Mouse (Mus musculus): ENCODE results near the gene Erg.

Gene Erg

GRCm38 (mm10) chr16:95352266-95352665 is 234.1 kb downstream of the Erg start:
- DNase-seq (ENCODE audit: low spot score): no peak

- no peak for DNase-seq (ENCODE audit: low spot score)
Measured at GRCm38 (mm10) chr16:95350499-95350898, 235.9 kb downstream of the Erg start.

GRCm38 (mm10) chr16:95349745-95350144 is 236.6 kb downstream of the Erg start:
- DNase-seq (ENCODE audit: low spot score): no peak

GRCm38 (mm10) chr16:95349344-95349743 is 237.0 kb downstream of the Erg start:
- DNase-seq (ENCODE audit: low spot score): no peak

- DNase-seq (ENCODE audit: low spot score): no peak
Measured at GRCm38 (mm10) chr16:95348555-95348954, 237.8 kb downstream of the Erg start.

- DNase-seq (ENCODE audit: low spot score): no peak
Measured at GRCm38 (mm10) chr16:95347202-95347601, 239.2 kb downstream of the Erg start.

GRCm38 (mm10) chr16:95345882-95346281 is 240.5 kb downstream of the Erg start:
- DNase-seq (ENCODE audit: low spot score): peak; percentile 45

- no peak for DNase-seq (ENCODE audit: low spot score)
Measured at GRCm38 (mm10) chr16:95344961-95345360, 241.4 kb downstream of the Erg start.

GRCm38 (mm10) chr16:95342030-95342429 is 244.4 kb downstream of the Erg start:
- DNase-seq (ENCODE audit: low spot score): no peak

- DNase-seq (ENCODE audit: low spot score): peak; percentile 63
Measured at GRCm38 (mm10) chr16:95340885-95341791, 245.3 kb downstream of the Erg start.

- no peak for DNase-seq (ENCODE audit: low spot score)
Measured at GRCm38 (mm10) chr16:95332159-95332558, 254.2 kb downstream of the Erg start.

GRCm38 (mm10) chr16:95321945-95322625 is 264.3 kb downstream of the Erg start:
- no peak for DNase-seq (ENCODE audit: low spot score)

All from left cerebral cortex, adult 11 months (tissue).